Mouse (Mus musculus): ENCODE data around the gene Mef2a. TPM values are rescaled to one million over a fixed set of nuclear protein-coding genes. Genes with fewer than 3 reads are reported as not detected.

Mef2a gene
- polyA plus RNA-seq, 1 experiment from 2014 or later: 144 TPM

DNA sequence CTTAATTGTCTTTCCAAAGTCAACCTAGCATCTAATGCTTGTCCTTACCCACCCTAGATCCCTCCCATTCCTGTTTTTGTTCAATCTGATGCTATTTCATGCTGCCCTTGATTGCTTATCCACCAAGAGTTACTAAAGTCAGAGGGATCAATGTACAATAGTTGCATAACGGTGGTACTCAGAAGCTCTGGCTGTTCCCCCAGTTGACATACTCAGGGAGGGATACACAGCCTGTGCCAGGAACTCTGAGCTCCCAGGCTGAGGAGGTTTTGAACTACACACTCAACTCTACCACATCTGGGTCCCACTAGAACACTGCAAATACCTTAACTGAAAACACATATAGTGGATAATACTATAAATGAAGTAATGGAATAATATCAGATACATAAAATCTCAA lies 164.3 kb downstream of the Mef2a start:
- Histone ChIP-seq H3K9ac (ENCODE audit: low read length) (no peak overlapping the region), H3K36me3 (ENCODE audit: control insufficient read depth, insufficient read depth, low read length) (no peaks in the 10 kb centered on the region), H3K27ac (replicated peaks in 1 of 2; ENCODE audit: control insufficient read depth in 1 of 2, insufficient read depth in 1 of 2, low read depth in 2 of 2, low read length in 2 of 2) (no peak overlapping the region), H3K9me3 (ENCODE audit: control insufficient read depth, low read length) (no peaks in the 10 kb centered on the region), H3K4me2 (ENCODE audit: low read length) (no peak overlapping the region), H3K4me3 (ENCODE audit: control insufficient read depth in 1 of 2, insufficient read depth in 1 of 2, low read depth in 1 of 2, low read length in 2 of 2) (no peak overlapping the region), H3K4me1 (ENCODE audit: control insufficient read depth in 2 of 2, insufficient read depth in 2 of 2, low read length in 2 of 2) (peaks cover 8 to 18% of the 10 kb centered on the region in 2 experiments), H3K27me3 (ENCODE audit: control insufficient read depth, insufficient read depth, low read length) (no peaks in the 10 kb centered on the region)
- 93% methylated on average over 1 of the region's 1 CpGs for WGBS
- no peak for ATAC-seq (ENCODE audit: insufficient number of reproducible peaks, insufficient read depth, low FRiP score, low read depth)

GRCm38 (mm10) chr7:67207701-67208100 lies 165.0 kb downstream of the Mef2a start:
- H3K27me3 ChIP-seq (ENCODE audit: control insufficient read depth, insufficient read depth, low read length): no peaks in the 10 kb centered on the region
- WGBS: 42% methylated on average over 6 of the region's 6 CpGs

GRCm38 (mm10) chr7:67206496-67206895 lies 166.2 kb downstream of the Mef2a start:
- Histone ChIP-seq H3K4me2 (ENCODE audit: low read length) (no peak overlapping the region), H3K9ac (ENCODE audit: low read length) (no peak overlapping the region), H3K36me3 (ENCODE audit: control insufficient read depth, insufficient read depth, low read length) (no peaks in the 10 kb centered on the region), H3K27ac (replicated peaks in 1 of 2; ENCODE audit: control insufficient read depth in 1 of 2, insufficient read depth in 1 of 2, low read depth in 2 of 2, low read length in 2 of 2) (no peak overlapping the region), H3K27me3 (ENCODE audit: control insufficient read depth, insufficient read depth, low read length) (no peaks in the 10 kb centered on the region), H3K4me3 (ENCODE audit: control insufficient read depth in 1 of 2, insufficient read depth in 1 of 2, low read depth in 1 of 2, low read length in 2 of 2) (no peak overlapping the region), H3K4me1 (ENCODE audit: control insufficient read depth in 2 of 2, insufficient read depth in 2 of 2, low read length in 2 of 2) (peaks cover 8 to 18% of the 10 kb centered on the region in 2 experiments), H3K9me3 (ENCODE audit: control insufficient read depth, low read length) (no peaks in the 10 kb centered on the region)
- ATAC-seq (ENCODE audit: insufficient number of reproducible peaks, insufficient read depth, low FRiP score, low read depth): no peak
- 53% methylated on average over 10 of the region's 10 CpGs for WGBS

More at GRCm38 (mm10) chr7:67207701-67208100, 165.0 kb downstream of the Mef2a start:
- Histone ChIP-seq H3K4me3 (ENCODE audit: control insufficient read depth in 1 of 2, insufficient read depth in 1 of 2, low read depth in 1 of 2, low read length in 2 of 2) (no peak overlapping the region), H3K4me1 (ENCODE audit: control insufficient read depth in 2 of 2, insufficient read depth in 2 of 2, low read length in 2 of 2) (peaks cover 8 to 18% of the 10 kb centered on the region in 2 experiments), H3K9me3 (ENCODE audit: control insufficient read depth, low read length) (no peaks in the 10 kb centered on the region), H3K4me2 (ENCODE audit: low read length) (no peak overlapping the region), H3K27ac (replicated peaks in 1 of 2; ENCODE audit: control insufficient read depth in 1 of 2, insufficient read depth in 1 of 2, low read depth in 2 of 2, low read length in 2 of 2) (no peak overlapping the region), H3K9ac (ENCODE audit: low read length) (no peak overlapping the region), H3K36me3 (ENCODE audit: control insufficient read depth, insufficient read depth, low read length) (no peaks in the 10 kb centered on the region)
- ATAC-seq (ENCODE audit: insufficient number of reproducible peaks, insufficient read depth, low FRiP score, low read depth): no peak

DNA sequence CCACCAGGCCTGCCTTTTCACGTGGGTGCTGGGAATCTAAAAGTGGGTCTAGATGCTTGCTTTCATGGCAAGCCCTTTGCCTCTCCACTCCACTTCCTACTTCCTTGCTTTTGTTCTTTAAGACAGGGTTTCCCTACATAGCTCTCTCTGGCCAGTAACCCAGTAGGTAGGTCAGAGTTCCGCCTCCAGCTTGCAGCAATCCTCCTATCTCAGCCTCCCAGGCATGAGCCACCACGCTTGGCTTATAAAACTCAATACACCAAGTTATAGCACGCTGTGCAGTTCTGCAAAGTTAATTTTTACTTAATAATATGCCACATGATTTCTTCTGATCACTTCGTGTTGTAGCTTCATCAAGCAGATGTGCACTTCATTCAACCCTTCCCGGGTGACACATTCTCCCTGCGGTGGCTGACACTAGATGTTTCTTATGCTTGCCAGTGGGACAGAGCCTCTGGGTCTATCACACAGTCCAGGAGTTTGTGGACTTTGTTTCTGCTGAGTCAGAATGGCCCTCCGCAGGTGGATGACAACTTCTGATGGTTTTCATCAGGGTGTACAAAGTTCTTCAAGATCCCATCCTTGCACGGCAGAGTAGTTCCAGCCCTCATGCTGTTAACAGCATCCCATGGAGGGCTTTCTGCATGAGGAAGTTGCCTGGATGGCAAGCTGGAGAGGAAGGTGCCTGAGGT lies 166.8 kb downstream of the Mef2a start:
- H3K27ac ChIP-seq (replicated peaks in 1 of 2; ENCODE audit: control insufficient read depth in 1 of 2, insufficient read depth in 1 of 2, low read depth in 2 of 2, low read length in 2 of 2): no peak overlapping the region
- no peak overlapping the region for H3K4me2 ChIP-seq (ENCODE audit: low read length)
- no peaks in the 10 kb centered on the region for H3K27me3 ChIP-seq (ENCODE audit: control insufficient read depth, insufficient read depth, low read length)
- H3K9ac ChIP-seq (ENCODE audit: low read length): no peak overlapping the region
- no peaks in the 10 kb centered on the region for H3K9me3 ChIP-seq (ENCODE audit: control insufficient read depth, low read length)
- peaks cover 8 to 13% of the 10 kb centered on the region in 2 experiments for H3K4me1 ChIP-seq (ENCODE audit: control insufficient read depth in 2 of 2, insufficient read depth in 2 of 2, low read length in 2 of 2)
- H3K36me3 ChIP-seq (ENCODE audit: control insufficient read depth, insufficient read depth, low read length): no peaks in the 10 kb centered on the region
- ATAC-seq (ENCODE audit: insufficient number of reproducible peaks, insufficient read depth, low FRiP score, low read depth): no peak
- WGBS: 89% methylated on average over 9 of the region's 9 CpGs
- H3K4me3 ChIP-seq (ENCODE audit: control insufficient read depth in 1 of 2, insufficient read depth in 1 of 2, low read depth in 1 of 2, low read length in 2 of 2): no peak overlapping the region

GRCm38 (mm10) chr7:67203625-67204024 lies 169.0 kb downstream of the Mef2a start:
- Histone ChIP-seq H3K9me3 (ENCODE audit: control insufficient read depth, low read length) (no peaks in the 10 kb centered on the region), H3K4me2 (ENCODE audit: low read length) (no peak overlapping the region), H3K27me3 (ENCODE audit: control insufficient read depth, insufficient read depth, low read length) (no peaks in the 10 kb centered on the region), H3K4me1 (ENCODE audit: control insufficient read depth in 2 of 2, insufficient read depth in 2 of 2, low read length in 2 of 2) (peaks cover 3 to 7% of the 10 kb centered on the region in 2 experiments; a peak in 3 of 4 replicates), H3K36me3 (ENCODE audit: control insufficient read depth, insufficient read depth, low read length) (no peaks in the 10 kb centered on the region), H3K4me3 (ENCODE audit: control insufficient read depth in 1 of 2, insufficient read depth in 1 of 2, low read depth in 1 of 2, low read length in 2 of 2) (no peak overlapping the region), H3K27ac (replicated peaks in 1 of 2; ENCODE audit: control insufficient read depth in 1 of 2, insufficient read depth in 1 of 2, low read depth in 2 of 2, low read length in 2 of 2) (no peak overlapping the region), H3K9ac (ENCODE audit: low read length) (no peak overlapping the region)
- no peak for ATAC-seq (ENCODE audit: insufficient number of reproducible peaks, insufficient read depth, low FRiP score, low read depth)
- 49% methylated on average over 3 of the region's 3 CpGs for WGBS

- Histone ChIP-seq H3K36me3 (ENCODE audit: control insufficient read depth, insufficient read depth, low read length) (no peaks in the 10 kb centered on the region), H3K4me3 (ENCODE audit: control insufficient read depth in 1 of 2, insufficient read depth in 1 of 2, low read depth in 1 of 2, low read length in 2 of 2) (no peak overlapping the region), H3K27me3 (ENCODE audit: control insufficient read depth, insufficient read depth, low read length) (no peaks in the 10 kb centered on the region), H3K9ac (ENCODE audit: low read length) (no peak overlapping the region), H3K4me2 (ENCODE audit: low read length) (no peak overlapping the region), H3K4me1 (ENCODE audit: control insufficient read depth in 2 of 2, insufficient read depth in 2 of 2, low read length in 2 of 2) (no peaks in the 10 kb centered on the region), H3K9me3 (ENCODE audit: control insufficient read depth, low read length) (no peaks in the 10 kb centered on the region), H3K27ac (replicated peaks in 1 of 2; ENCODE audit: control insufficient read depth in 1 of 2, insufficient read depth in 1 of 2, low read depth in 2 of 2, low read length in 2 of 2) (no peak overlapping the region)
- no peak for ATAC-seq (ENCODE audit: insufficient number of reproducible peaks, insufficient read depth, low FRiP score, low read depth)
- 15% methylated on average over 10 of the region's 10 CpGs for WGBS
Observed at GRCm38 (mm10) chr7:67199412-67199811, 173.2 kb downstream of the Mef2a start.

DNA sequence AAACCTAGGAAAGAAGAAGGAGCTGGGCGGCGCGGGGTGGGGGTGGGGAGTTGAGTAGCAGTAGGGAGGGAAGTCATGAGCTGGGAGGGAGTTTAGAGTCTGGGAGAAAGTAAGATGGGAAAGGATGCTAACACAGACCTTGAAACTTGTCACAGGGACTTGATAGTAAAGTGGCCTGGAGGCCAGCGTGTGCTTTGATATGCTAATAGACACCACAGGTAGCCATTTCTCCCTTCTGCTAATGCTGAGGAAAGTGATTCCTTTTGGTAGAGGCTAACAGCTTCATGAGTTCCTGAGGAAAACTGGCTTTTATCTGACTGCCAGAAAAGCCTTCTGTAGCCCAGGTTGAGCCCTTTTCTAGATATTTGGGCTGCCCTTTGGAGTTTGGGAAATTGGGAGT lies 188.9 kb downstream of the Mef2a start:
- H3K9me3 ChIP-seq (ENCODE audit: control insufficient read depth, low read length): no peaks in the 10 kb centered on the region
- H3K36me3 ChIP-seq (ENCODE audit: control insufficient read depth, insufficient read depth, low read length): no peaks in the 10 kb centered on the region
- H3K27me3 ChIP-seq (ENCODE audit: control insufficient read depth, insufficient read depth, low read length): no peaks in the 10 kb centered on the region
- H3K4me2 ChIP-seq (ENCODE audit: low read length): no peak overlapping the region
- H3K27ac ChIP-seq (replicated peaks in 1 of 2; ENCODE audit: control insufficient read depth in 1 of 2, insufficient read depth in 1 of 2, low read depth in 2 of 2, low read length in 2 of 2): no peak overlapping the region
- peaks cover 0 to 2% of the 10 kb centered on the region in 2 experiments; a peak in 1 of 4 replicates for H3K4me1 ChIP-seq (ENCODE audit: control insufficient read depth in 2 of 2, insufficient read depth in 2 of 2, low read length in 2 of 2)
- H3K4me3 ChIP-seq (ENCODE audit: control insufficient read depth in 1 of 2, insufficient read depth in 1 of 2, low read depth in 1 of 2, low read length in 2 of 2): no peak overlapping the region
- no peak overlapping the region for H3K9ac ChIP-seq (ENCODE audit: low read length)
- WGBS: 20% methylated on average over 4 of the region's 4 CpGs
- ATAC-seq (ENCODE audit: insufficient number of reproducible peaks, insufficient read depth, low FRiP score, low read depth): no peak
